Mouse (Mus musculus): ENCODE results near the gene Spint1. TPM values are rescaled to one million over a fixed set of nuclear protein-coding genes. Genes with fewer than 3 reads are reported as not detected.

The Spint1 gene
- polyA plus RNA-seq, 1 experiment from 2014 or later: 25.4 TPM

- Histone ChIP-seq H3K4me2 (no peak overlapping the region), H3K4me1 (ENCODE audit: insufficient read depth) (no peaks in the 10 kb centered on the region), H3K4me3 (ENCODE audit: low read depth, low read length) (no peak overlapping the region), H3K27ac (ENCODE audit: low read depth) (no peak overlapping the region), H3K9ac (no peak overlapping the region), H3K9me3 (ENCODE audit: low read depth, low read length) (no peaks in the 10 kb centered on the region), H3K36me3 (ENCODE audit: insufficient read depth) (no peaks in the 10 kb centered on the region), H3K27me3 (ENCODE audit: insufficient read depth, low read length) (no peaks in the 10 kb centered on the region)
- ATAC-seq (ENCODE audit: insufficient read depth): no peak
- no peak for TF ChIP-seq CTCF (IDR thresholded peaks at IDR 0.05; ENCODE audit: low read depth)
- DNase-seq: no peak
- 85% methylated on average over 23 of the region's 23 CpGs for WGBS
Measured at GRCm38 (mm10) chr2:119277810-119278209, 40.6 kb downstream of the Spint1 start.

- ATAC-seq (ENCODE audit: insufficient read depth) (peak; percentile 72), DNase-seq (peak; percentile 75)
- Histone ChIP-seq H3K36me3 (ENCODE audit: insufficient read depth) (no peaks in the 10 kb centered on the region), H3K4me3 (ENCODE audit: low read depth, low read length) (no peak overlapping the region), H3K9me3 (ENCODE audit: low read depth, low read length) (no peaks in the 10 kb centered on the region), H3K27ac (ENCODE audit: low read depth) (no peak overlapping the region), H3K4me2 (no peak overlapping the region), H3K9ac (no peak overlapping the region), H3K27me3 (ENCODE audit: insufficient read depth, low read length) (no peaks in the 10 kb centered on the region), H3K4me1 (ENCODE audit: insufficient read depth) (no peaks in the 10 kb centered on the region)
- WGBS: 55% methylated on average over 7 of the region's 7 CpGs
- no peak for TF ChIP-seq CTCF (IDR thresholded peaks at IDR 0.05; ENCODE audit: low read depth)
Measured at GRCm38 (mm10) chr2:119281899-119282565, 44.9 kb downstream of the Spint1 start.

- no peak overlapping the region for H3K4me3 ChIP-seq (ENCODE audit: low read depth, low read length)
- H3K9me3 ChIP-seq (ENCODE audit: low read depth, low read length): no peaks in the 10 kb centered on the region
- WGBS: 84% methylated on average over 5 of the region's 5 CpGs
- no peaks in the 10 kb centered on the region for H3K27me3 ChIP-seq (ENCODE audit: insufficient read depth, low read length)
- no peak for TF ChIP-seq CTCF (IDR thresholded peaks at IDR 0.05; ENCODE audit: low read depth)
- H3K9ac ChIP-seq: no peak overlapping the region; the same call in 1 of the 2 replicates
- no peak for ATAC-seq (ENCODE audit: insufficient read depth)
- peaks cover 18% of the 10 kb centered on the region for H3K36me3 ChIP-seq (ENCODE audit: insufficient read depth)
- DNase-seq: no peak
- 0 out of 2 replicates have a peak, but pooled peaks cover 9% of the 10 kb centered on the region for H3K4me1 ChIP-seq (ENCODE audit: insufficient read depth)
- no peak overlapping the region for H3K27ac ChIP-seq (ENCODE audit: low read depth)
- H3K4me2 ChIP-seq: no peak overlapping the region
Measured at GRCm38 (mm10) chr2:119287372-119287771, 50.2 kb downstream of the Spint1 start.

- H3K27ac ChIP-seq (ENCODE audit: low read depth): peak within 1 kb of the TSS; percentile 50; the same call in 1 of the 2 replicates
Measured at GRCm38 (mm10) chr2:119288270-119288882, 51.2 kb downstream of the Spint1 start, which contains the start of gene Vps18. Vps18 (plus strand) TSS chr2:119288740.

GRCm38 (mm10) chr2:119289014-119289416 is 51.9 kb downstream of the Spint1 start:
- Histone ChIP-seq H3K9ac (peak overlapping the region; percentile 80), H3K36me3 (ENCODE audit: insufficient read depth) (peaks cover 34% of the 10 kb centered on the region), H3K4me2 (peak overlapping the region; percentile 73), H3K4me3 (ENCODE audit: low read depth, low read length) (peak overlapping the region; percentile 78), H3K9me3 (ENCODE audit: low read depth, low read length) (no peaks in the 10 kb centered on the region), H3K4me1 (ENCODE audit: insufficient read depth) (0 out of 2 replicates have a peak, but pooled peaks cover 9% of the 10 kb centered on the region), H3K27me3 (ENCODE audit: insufficient read depth, low read length) (no peaks in the 10 kb centered on the region), H3K27ac (ENCODE audit: low read depth) (peak overlapping the region; percentile 50; the same call in 1 of the 2 replicates)
- DNase-seq (no peak), ATAC-seq (ENCODE audit: insufficient read depth) (peak; percentile 8; the same call in 1 of the 2 replicates)
- no peak for TF ChIP-seq CTCF (IDR thresholded peaks at IDR 0.05; ENCODE audit: low read depth)
- WGBS: 2% methylated on average over 11 of the region's 11 CpGs

More at GRCm38 (mm10) chr2:119288270-119288882, 51.2 kb downstream of the Spint1 start, which contains the start of gene Vps18:
- Histone ChIP-seq H3K36me3 (ENCODE audit: insufficient read depth) (peaks cover 28% of the 10 kb centered on the region), H3K4me1 (ENCODE audit: insufficient read depth) (0 out of 2 replicates have a peak, but pooled peaks cover 9% of the 10 kb centered on the region), H3K4me3 (ENCODE audit: low read depth, low read length) (peak within 1 kb of the TSS; percentile 78), H3K9me3 (ENCODE audit: low read depth, low read length) (no peaks in the 10 kb centered on the region), H3K4me2 (peak within 1 kb of the TSS; percentile 73), H3K27me3 (ENCODE audit: insufficient read depth, low read length) (no peaks in the 10 kb centered on the region), H3K9ac (peak within 1 kb of the TSS; percentile 80)
- under 1% methylated on average over 31 of the region's 31 CpGs for WGBS
- peak; percentile 99 for DNase-seq
- TF ChIP-seq CTCF (IDR thresholded peaks at IDR 0.05; ENCODE audit: low read depth): peak; percentile 100
- ATAC-seq (ENCODE audit: insufficient read depth): peak; percentile 94

GRCm38 (mm10) chr2:119292281-119292680 is 55.1 kb downstream of the Spint1 start:
- H3K9me3 ChIP-seq (ENCODE audit: low read depth, low read length): no peaks in the 10 kb centered on the region
- no peak overlapping the region for H3K9ac ChIP-seq
- no peak overlapping the region for H3K4me2 ChIP-seq
- ATAC-seq (ENCODE audit: insufficient read depth) (no peak), DNase-seq (no peak)
- H3K36me3 ChIP-seq (ENCODE audit: insufficient read depth): peaks cover 61% of the 10 kb centered on the region
- 92% methylated on average over 5 of the region's 5 CpGs for WGBS
- no peak overlapping the region for H3K27ac ChIP-seq (ENCODE audit: low read depth)
- TF ChIP-seq CTCF (IDR thresholded peaks at IDR 0.05; ENCODE audit: low read depth): no peak
- 0 out of 2 replicates have a peak, but pooled peaks cover 9% of the 10 kb centered on the region for H3K4me1 ChIP-seq (ENCODE audit: insufficient read depth)
- H3K4me3 ChIP-seq (ENCODE audit: low read depth, low read length): no peak overlapping the region
- no peaks in the 10 kb centered on the region for H3K27me3 ChIP-seq (ENCODE audit: insufficient read depth, low read length)

GRCm38 (mm10) chr2:119292852-119293251 is 55.7 kb downstream of the Spint1 start:
- no peak overlapping the region for H3K9ac ChIP-seq
- H3K27ac ChIP-seq (ENCODE audit: low read depth): no peak overlapping the region
- H3K27me3 ChIP-seq (ENCODE audit: insufficient read depth, low read length): no peaks in the 10 kb centered on the region
- no peak for ATAC-seq (ENCODE audit: insufficient read depth)
- no peak for DNase-seq
- peaks cover 66% of the 10 kb centered on the region for H3K36me3 ChIP-seq (ENCODE audit: insufficient read depth)
- no peak overlapping the region for H3K4me3 ChIP-seq (ENCODE audit: low read depth, low read length)
- H3K4me2 ChIP-seq: no peak overlapping the region
- no peaks in the 10 kb centered on the region for H3K9me3 ChIP-seq (ENCODE audit: low read depth, low read length)
- TF ChIP-seq CTCF (IDR thresholded peaks at IDR 0.05; ENCODE audit: low read depth): no peak
- 0 out of 2 replicates have a peak, but pooled peaks cover 9% of the 10 kb centered on the region for H3K4me1 ChIP-seq (ENCODE audit: insufficient read depth)
- 87% methylated on average over 17 of the region's 17 CpGs for WGBS
